Mouse (Mus musculus): ENCODE data around the gene Gas2l2.
A peak's percentile ranks its signal among the peaks of the same experiment; 100 is the strongest.

Gas2l2 gene

DNA sequence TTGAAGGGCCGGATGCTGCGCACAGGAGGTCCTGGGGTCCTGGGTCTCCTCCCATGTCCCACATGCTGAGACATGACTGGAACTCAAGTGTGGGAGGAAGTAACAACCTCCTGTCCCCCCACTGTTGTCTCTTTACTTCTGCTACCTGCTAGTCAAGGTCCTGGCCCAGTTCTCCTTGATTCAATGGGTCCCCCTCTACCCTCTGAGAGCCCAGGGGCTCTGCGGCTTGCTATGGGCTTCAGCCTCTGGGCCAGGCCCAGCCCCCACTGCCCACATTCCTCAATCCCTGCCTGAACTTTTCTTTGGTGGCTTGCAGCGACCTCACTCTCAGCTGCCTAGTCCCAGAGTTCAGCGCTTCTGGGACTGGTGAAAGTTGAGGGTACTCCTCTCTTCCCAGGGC, at the start of gene Gas2l2:
TSS of gene Gas2l2 (minus strand) at position 101 of the 400 bp plus-strand sequence.
- DNase-seq (ENCODE audit: low spot score): no peak

DNA sequence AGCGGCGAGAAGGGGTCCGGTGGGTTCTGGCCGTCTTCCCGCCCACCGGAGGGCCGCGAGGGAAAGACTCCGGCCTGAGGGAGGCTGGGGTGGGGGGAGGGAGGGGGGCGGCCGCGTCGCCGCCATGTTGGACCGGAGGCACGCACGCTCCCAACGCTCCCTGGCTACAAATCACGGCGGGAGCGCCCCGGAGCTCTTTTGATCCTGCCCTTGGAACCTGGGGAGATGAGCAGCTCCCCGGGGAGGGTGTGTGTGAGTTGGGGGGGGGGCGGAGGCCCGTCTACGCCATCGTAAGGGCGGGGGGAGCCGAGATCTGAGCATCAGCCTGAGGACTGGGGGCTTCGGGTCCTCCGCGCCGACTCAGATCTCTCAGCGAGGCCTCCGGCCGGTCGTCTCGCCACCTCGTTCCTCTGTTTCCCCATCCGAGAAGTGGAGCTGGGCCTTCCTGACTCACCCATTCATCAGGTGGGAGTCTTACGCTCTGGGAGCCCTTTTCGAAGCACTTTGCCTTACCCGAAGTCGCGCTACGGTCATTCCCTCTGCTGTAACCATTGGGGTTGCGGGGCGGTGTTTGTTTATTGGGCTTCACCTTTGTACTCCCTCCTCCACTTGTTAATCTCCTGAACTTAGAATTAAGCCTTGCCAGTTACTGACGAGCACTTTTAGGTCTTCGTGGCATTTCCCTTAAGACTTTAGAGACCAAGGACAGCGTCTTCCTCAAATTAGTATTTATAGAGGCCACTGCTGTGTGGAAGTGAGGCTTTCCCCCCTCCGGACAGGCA, 44.2 kb upstream of the Gas2l2 start:
- no peak for DNase-seq (ENCODE audit: low spot score)

DNA sequence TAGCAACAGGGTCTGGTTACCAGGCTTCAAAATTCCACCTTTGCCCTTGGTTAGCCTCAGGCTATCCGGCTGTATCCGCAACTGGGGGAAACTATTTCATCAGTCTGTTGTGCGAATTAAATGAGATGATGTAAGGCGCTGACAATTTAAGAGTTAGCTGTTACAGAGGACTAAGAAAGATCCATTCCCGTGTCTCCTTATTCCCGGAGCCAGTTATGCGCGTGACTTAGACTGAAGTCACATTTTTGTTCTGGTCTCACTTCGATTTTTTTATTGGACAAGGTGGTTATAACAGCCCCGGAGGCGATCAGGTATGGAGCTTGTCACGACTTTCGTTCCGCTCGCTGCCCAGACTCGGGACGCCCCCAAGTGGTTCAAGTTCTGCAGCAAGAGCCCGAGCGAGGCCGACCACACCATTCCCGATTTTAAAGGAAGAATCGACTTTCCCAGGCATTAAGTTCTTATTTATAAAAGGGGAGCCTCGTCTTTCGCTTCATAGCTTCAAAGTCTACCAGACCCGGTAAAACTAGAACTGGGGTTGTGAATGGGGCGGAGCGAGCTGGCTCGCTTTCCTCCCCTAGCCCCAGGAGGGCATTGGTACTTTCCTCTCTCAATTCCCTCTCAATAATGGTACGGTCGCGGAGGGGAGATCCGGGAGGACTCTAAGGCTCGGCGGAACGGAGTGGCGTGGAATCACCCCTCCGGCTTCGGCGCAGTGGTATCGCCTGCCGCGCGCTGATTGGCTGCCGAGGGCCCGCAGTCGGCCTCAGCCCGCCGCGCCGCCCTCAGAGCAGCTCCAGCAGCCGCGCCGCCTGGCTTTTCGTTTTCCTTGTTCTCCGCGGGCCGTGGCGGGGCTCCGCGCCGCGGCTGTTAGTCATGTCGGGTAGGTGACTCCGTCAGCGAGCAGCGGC, 43.3 kb upstream of the Gas2l2 start, which contains the start of gene Taf15:
TSS of gene Taf15 (plus strand) at position 763 of the 911 bp plus-strand sequence.
- peak; percentile 99 for DNase-seq (ENCODE audit: low spot score)

DNA sequence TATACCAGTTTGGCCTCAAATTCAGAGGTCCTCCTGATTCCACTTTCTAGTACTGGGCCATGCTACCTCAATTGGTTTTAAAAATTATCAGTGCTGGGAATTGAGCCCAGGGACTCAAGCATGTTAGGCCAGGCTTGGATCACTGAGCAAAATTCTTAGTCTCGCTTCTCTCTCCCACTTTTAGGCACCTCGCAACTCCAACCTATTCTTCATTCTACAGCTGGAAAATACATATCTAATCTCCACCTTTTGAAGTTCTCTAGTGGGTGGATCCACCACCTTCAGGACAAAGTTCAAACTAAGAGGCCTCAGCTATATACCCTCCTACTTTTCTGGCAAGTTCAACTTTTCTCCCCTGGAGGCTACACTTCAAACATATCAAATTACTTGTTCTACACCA, 42.5 kb upstream of the Gas2l2 start:
- DNase-seq (ENCODE audit: low spot score): no peak

DNA sequence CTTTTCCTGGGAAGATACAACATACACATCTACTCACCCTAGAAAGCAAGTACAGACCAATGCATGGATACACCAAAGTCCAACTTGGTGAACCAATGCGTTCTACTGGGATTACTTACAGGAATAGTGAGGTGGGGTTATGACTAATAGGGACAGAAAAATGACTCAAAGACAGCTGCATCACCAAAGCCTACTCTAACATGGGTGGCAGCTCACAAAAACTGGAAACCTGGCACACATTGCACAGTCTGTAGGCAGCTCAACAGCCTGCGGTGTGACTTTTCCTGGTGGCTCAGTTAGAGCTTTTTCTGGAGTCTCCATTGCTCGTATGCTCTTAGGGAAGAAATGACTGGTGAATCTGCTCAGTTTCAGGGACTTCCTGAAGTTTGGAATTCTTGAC, 39.5 kb upstream of the Gas2l2 start:
- no peak for DNase-seq (ENCODE audit: low spot score)

DNA sequence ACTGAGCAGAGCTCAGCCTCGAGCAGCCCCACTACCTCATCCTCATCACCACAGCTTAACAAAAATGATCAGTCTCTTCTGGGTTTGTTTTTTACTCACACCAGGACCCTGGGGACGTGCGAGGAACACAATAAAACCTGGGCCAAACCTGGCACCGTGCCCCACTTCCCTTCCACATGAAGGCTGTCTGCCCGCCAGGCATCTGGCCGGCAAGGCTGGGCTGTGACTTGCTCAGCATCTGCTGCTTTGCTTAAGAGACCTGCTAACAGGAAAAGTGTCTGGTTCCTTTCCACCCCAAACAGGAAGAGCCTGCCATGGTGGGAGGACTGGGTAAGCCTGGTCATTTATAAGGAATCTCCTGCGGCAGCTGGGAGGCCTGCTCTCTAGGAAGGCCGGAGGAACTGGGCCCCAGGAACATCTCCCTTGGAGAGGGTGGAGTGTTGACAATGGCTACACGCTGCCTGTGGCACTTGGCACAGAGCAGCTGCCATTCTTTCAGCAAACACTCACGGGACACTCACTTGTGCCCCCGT, 37.9 kb upstream of the Gas2l2 start:
- no peak for DNase-seq (ENCODE audit: low spot score)

DNA sequence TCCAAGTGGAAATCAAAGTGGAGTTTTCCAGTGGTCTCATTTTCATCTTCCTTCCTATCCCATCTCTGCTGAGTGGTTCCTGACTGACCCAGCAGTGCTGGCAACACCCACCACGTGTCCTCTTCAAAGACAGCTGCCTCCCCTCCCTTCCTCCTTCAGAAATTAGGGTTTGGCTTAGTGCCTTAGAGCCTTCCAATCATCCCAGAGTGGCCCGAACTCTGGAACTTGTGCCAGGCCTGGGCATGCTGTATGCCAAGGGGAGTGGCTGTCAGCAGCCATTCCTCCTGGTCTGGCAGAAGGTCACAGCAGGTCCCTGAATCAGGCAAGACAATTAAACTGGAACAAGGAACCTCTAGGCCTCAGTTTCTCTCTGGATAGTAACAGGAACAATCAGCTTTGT, 36.7 kb upstream of the Gas2l2 start:
- no peak for DNase-seq (ENCODE audit: low spot score)

DNA sequence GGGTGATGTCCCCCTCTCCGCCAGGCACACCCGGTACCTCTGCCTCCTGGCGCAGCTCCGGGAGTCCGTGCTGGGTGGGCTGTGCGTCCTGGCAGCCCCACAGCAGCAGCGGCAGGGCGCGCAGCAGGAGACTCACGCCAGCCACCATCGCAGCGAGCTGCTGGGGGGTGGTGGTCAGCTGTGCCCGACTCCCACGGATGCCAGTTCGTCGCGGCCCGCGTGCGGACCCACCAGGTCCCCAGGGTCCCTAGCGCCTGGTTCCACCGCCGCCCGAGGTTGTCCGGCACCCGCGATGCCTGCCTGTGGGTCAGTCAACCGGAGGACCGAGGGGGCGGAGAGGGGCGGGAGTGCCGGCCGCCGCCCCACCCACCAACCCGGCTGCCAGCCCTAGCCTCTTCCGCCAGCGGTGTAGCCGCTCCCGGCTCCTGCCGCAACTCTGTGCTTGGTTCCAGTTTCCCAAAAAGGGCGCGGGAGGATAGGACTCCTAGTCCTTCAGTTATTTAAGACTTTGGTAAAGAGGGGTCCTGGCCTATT, 33.5 kb upstream of the Gas2l2 start, which contains the start of gene Mmp28:
TSS of gene Mmp28 (minus strand) at position 361 of the 534 bp plus-strand sequence.
- no peak for DNase-seq (ENCODE audit: low spot score)

DNA sequence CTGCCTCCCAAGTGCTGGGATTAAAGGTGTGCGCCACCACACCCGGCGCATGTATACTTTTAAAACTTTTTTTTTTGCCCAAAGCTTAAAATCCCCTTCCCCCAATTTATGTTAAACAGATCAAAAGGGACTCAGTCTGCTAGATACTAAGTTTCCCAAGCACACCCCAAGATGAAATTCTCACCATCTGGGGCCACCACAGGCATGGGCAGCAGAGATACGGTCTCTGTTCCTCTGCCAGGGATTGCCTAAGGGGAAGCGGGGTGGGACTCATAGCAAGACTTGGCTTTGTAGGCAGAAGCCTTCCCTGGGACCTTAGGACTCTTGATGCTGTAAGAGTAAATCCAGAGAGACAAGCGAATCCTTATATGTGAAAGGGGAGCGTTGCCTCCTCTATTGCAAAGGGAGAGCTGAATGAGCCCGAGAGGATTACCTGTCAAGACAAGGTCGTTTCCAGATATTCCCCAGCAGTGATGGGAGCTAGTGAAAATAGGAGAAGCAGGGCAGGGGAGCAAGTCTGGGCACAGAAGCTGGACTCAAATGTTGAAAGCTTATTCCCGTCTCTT, 32.3 kb upstream of the Gas2l2 start:
- DNase-seq (ENCODE audit: low spot score): no peak

DNA sequence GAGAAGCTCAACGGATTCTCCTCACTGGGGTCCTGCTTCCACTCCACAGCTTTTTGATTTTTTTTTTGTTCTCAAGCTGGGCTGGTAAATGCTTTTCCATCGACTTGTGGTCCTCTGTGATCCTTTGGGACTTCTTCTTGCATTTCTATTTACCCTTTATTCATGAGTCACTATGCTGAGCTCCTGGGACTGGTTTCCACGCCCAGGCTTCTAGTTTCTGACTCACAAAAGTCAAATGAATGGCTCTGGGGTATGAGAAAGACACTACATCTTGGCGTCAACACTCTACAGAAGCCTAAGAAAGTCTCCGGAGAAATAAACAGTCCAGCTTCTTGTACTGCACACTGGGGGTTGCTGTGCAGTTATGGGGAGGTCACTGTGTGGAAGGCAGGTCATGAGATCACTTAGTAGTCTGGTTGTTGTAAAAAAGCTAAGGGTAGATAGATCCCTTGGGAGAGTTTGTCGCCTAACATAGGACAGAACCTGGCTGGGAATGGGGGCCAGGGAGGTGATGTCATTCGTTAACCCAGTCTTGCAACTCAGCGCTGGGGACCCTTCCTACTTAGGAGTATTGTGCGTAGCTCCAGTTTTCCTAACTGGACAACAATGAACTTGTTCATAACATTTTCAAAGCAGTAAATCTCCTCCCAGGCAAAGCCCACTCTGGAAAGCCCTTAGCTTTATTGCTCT, 28.8 kb upstream of the Gas2l2 start:
- DNase-seq (ENCODE audit: low spot score): no peak

DNA sequence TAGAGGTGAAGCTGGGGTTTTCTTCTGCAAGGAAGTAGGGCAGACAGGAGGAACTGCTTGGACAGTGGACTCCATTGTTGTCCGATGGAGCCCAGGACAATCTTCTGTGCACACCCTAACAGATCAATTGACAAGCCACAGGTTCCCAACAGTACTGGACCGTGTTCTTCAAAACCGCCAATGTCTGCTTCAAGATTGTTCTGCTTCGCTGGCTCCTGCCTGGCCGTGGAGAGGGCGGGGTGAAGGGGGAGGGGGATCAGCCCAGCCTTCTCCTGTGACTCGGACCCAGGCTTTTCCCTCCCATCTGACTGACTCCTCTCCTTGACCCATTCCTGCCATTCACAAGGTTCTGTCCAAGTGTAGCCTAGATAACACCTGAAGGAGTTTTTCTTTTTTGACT, 28.0 kb upstream of the Gas2l2 start:
- DNase-seq (ENCODE audit: low spot score): no peak

DNA sequence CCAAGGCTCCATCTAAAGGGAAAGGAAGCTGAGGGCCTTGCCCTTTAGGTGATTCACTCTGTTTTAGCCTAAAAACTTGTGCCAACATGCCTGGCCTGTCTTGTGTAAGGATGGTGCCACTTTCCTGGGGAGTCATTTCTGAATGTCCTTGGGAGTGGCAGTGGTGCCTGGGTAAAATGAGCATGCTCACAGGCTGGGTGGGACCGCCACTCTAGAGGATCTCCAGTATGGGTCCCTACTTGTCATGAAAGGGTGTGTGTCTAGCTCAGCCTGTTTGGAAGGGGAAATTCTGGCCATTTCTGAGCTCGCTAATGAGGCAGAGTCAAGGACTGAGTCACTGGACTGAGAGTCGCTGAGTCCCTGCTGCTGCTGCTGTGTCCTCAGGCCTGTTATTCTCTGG, 26.4 kb upstream of the Gas2l2 start:
- no peak for DNase-seq (ENCODE audit: low spot score)

DNA sequence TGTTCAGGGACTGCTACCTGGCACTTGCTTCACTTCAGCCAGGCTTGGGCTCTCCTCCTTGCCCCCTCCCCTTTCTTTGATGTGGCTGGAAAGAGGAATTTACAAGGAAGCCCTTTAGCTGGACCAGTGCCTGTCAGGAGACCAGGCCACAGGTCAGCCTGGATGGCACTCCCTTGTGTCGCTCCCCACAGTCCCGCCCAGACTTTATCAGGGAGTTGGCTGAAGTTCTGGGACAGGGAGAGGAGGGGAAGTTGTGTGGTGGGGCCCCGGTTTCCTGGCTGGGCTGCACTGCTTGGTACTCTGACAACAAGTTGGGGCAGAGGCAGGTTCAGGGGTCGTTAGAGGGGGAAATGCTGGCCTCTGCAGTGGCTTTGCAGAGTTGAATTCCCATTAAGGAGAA, 25.3 kb upstream of the Gas2l2 start:
- DNase-seq (ENCODE audit: low spot score): no peak

DNA sequence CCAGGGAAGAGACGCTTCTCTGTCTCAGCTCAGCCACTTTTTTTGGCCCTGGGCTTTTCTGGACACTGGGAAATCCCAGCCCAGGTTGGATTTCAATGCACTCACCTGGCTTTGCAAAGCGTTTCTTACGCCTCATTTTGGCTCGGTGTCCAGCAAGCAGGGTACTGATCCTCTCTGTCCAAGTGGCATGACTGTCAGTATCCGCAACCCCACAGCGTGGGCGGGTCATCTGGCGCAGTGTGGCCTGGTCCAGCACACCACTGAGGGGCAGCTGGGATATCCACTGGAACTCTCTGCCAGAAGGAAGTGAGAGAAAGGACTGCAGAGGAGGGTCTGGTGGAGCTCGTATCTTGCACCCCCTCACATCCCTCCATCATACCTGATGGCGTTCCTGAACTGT, 22.0 kb upstream of the Gas2l2 start:
- no peak for DNase-seq (ENCODE audit: low spot score)

DNA sequence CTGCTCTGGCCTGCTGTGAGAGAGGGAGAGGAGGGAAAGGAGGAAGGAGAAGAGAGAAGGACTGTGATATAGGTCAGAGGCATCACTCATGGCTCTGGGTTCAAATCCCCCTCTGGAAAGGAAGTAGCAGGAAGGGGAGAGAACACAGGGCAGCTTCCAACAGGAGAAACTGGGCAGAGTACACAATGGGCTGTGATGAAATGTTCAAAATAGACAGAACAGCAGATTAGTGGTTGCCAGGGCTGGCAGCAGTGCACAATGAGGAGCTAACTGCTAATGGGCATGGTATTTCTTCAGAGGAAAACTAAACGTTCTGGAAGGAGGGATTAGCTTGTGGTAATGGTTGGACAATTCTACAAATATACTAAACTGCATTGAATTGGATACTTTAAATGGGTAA, 21.3 kb upstream of the Gas2l2 start:
- DNase-seq (ENCODE audit: low spot score): no peak

DNA sequence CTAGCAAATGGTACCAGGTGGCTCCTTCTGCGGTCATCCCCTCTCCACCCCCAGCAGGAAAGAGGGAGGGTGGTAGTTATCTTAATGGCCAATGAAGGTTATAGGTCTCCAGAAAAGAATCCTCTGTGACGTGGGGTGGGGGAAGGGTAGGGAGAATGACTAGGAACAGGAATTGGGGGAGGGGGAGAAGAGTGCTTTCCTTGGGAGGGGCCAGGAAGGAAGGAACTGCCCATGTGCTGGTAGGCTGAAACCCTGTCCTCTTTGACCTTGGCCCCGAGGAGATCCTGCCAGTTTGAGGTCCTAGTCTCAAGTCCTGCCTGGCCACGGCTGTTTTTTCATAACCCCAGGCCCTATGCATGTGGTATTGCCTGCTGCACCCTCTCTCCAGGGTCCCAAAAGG, 20.0 kb upstream of the Gas2l2 start:
- no peak for DNase-seq (ENCODE audit: low spot score)

DNA sequence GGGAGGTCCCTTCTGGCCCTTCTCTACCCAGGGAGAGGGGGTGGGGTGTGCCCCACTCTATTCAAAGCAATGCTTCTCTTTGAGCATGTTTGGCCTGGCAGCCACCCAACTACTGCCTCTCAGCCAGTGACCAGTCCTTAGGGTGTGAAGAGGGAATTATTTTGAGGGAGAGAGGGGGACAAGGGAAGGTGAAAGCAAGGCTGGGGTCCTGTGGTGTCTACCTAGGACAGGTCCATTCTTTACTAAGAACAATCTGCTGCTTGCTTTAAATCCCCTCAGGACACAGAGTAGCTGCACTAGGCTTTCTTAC, 19.6 kb upstream of the Gas2l2 start:
- no peak for DNase-seq (ENCODE audit: low spot score)

DNA sequence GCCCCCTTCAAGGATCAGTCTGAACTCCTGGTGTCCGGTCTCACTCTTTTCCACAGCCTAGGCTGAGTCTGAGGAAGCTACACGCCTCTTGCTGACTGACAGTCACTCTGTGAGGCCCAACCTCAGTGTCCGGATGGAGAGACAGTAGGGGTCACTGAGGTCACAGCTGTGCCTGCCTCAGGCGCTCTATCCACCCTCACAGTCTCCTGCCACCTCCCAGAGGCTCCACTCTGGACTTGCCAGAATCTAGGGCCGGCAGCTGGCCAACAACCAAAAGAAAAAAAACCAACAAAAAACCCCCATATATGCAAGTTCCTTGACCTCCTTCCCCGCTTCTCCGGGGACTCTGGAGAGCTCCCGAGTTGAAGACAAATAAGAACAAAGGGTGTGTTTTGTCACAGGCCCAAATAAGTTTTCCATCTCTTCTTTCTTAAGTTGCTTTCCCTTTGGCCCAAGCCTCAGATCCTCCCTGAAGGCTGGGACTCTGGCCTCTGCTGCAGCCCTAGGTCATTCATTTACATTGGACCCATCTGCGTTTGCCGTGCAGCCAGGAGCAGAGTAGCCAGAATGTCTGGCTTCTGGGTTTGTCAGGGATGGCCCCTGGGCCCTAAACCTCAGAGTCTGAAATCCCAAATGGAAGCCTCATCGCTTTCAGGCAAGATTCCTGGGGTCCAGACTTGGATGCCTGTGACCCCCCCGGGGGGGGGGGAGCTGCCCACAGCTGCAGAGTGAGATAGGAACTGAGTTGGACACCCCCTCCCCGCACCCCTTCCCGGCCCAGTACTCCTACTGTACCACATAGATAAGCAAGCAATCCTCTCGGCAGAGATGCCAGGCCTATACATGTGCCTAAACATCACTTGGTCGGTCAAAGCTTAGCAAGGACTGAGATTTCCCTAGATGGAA, 19.0 kb upstream of the Gas2l2 start:
- no peak for DNase-seq (ENCODE audit: low spot score)

DNA sequence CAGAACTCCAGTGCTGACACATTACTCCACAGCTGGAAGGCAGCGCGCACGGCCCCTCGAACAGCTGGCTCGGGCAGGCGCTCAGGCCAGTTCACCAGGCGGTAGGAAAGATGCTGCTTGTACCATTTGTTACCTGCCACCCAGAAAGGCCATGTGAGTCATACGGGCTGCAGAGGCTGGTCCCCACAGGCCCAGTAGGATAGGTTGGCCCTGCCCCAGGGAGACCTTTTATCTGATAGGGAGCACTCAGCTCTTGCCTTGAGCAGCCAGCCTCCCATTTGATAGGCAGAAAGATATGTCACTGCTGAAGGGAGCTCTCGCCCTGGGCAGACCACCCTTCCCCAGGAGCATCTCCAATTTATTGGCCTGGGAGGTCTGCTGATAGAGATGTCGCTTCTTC, 18.4 kb upstream of the Gas2l2 start:
- DNase-seq (ENCODE audit: low spot score): no peak

DNA sequence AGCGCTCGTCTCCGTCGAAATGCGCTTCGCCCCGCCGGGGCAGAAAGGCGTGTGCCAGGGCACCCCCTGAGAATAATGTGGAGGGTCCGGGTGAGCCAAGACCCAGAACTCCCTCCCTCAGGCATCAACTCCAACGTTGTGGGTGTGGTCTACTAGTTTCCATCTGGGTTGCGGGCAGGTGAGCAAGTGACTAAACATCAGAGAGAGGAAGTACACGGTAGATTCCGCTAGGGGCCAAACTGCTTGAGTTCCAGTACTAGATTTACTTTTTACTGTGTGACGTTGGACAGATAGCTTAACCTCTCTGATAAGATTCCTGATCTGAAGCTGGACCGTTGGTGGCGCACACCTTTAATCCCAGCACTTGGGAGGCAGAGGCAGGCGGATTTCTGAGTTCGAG, 15.7 kb upstream of the Gas2l2 start:
- no peak for DNase-seq (ENCODE audit: low spot score)

DNA sequence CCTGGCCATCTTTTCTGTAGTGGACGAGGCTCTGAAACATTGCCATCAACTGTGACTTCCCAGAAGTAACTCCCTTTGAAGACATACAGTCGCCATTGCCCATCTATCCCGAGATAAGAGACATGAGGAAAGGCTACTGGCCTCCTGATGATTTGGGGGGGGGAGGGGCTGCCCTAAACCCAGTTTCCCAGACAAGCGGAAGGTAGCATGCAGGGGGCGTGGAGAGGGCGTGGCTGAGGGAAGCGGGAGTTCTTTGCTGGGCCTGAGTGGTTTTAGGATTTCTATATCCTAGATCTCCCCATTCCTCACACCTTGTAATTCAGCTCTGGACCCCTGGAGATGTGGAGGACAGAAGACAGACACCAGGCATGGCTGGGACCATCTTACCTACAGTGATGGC, 14.6 kb upstream of the Gas2l2 start:
- no peak for DNase-seq (ENCODE audit: low spot score)

Data from testis, postnatal 14 days (tissue).